Mouse (Mus musculus): ENCODE measurements around the gene Iltifb.
"Not testable (repeated sequence)": the region's sequence is repeated elsewhere in the genome, so short reads cannot be mapped to it uniquely, and the experiment has no call there.

DNA sequence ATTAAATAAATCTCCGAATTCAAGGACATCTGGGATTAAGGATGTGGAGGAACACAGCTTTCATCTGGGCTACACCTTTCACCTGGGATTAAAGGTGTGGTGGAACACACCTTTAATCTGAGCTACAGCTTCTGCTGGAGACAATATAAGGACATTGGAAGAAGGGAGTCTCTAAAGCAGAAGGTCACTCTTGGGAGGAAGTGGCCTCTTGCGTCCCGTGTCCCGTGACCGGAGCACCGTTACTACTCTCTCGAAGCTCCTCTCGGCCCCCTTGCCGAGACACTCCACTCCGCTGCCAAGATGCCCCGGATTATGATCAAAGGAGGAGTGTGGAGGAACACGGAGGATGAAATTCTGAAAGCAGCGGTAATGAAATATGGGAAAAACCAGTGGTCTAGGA, 36.5 kb downstream of the Iltifb start, which contains the start of gene Gm32802:
- TF ChIP-seq CTCF (IDR thresholded peaks at IDR 0.05; ENCODE audit: borderline replicate concordance, insufficient read depth, low read length); POLR2A (IDR thresholded peaks at IDR 0.05; ENCODE audit: low read depth, low read length): not testable (repeated sequence)

All from embryonic fibroblast, embryonic 13.5 days (primary cell).